Mouse (Mus musculus): ENCODE data around the gene Ing1. TPM values are rescaled to one million over a fixed set of nuclear protein-coding genes. Genes with fewer than 3 reads are reported as not detected.

The Ing1 gene
- total RNA-seq (2014; rRNA removed; ENCODE audit: low replicate concordance) (17.6 and 18.7 TPM in 2 replicates), polyA plus RNA-seq (2015; fragmentation: Nextera tagmentation; extraction: Ambion mirVana) (22.3 and 22.5 TPM in 2 replicates)

- Histone ChIP-seq H3K4me1 (ENCODE audit: control insufficient read depth, insufficient read depth) (peaks cover 20% of the 10 kb centered on the region), H3K27me3 (ENCODE audit: control insufficient read depth, insufficient read depth, low read length) (no peaks in the 10 kb centered on the region), H3K27ac (ENCODE audit: low read depth) (peak within 1 kb of the TSS; percentile 99), H3K4me2 (ENCODE audit: low read depth, low read length) (peak within 1 kb of the TSS; percentile 94), H3K9me3 (replicated peaks; ENCODE audit: control insufficient read depth, low read length) (no peaks in the 10 kb centered on the region), H3K36me3 (replicated peaks; ENCODE audit: control insufficient read depth, insufficient read depth, low read length) (no peaks in the 10 kb centered on the region), H3K4me3 (ENCODE audit: low read depth, low read length) (peak within 1 kb of the TSS; percentile 92), H3K9ac (replicated peaks; ENCODE audit: low read depth, low read length) (peak within 1 kb of the TSS; percentile 91)
- DNase-seq (ENCODE audit: low spot score) = peak; percentile 95
- WGBS = under 1% methylated on average over 52 of the region's 52 CpGs
- no peak for TF ChIP-seq CTCF (IDR thresholded peaks at IDR 0.05; ENCODE audit: low read depth)
- 0 out of 2 replicates have a peak, but pooled peaks have one; percentile 71 for TF ChIP-seq EP300 (IDR thresholded peaks at IDR 0.05; ENCODE audit: low read depth)
- ATAC-seq (ENCODE audit: insufficient read depth, low read depth) = peak; percentile 67
Observed at GRCm38 (mm10) chr8:11554799-11555719, at the start of gene Ing1. Gene Ing1 (plus strand): TSS chr8:11555571.

- 81% methylated on average over 14 of the region's 14 CpGs for WGBS
- 0 out of 2 replicates have a peak, but pooled peaks have one; percentile 1 for TF ChIP-seq CTCF (IDR thresholded peaks at IDR 0.05; ENCODE audit: low read depth)
- no peak for TF ChIP-seq EP300 (IDR thresholded peaks at IDR 0.05; ENCODE audit: low read depth)
- H3K27me3 ChIP-seq (ENCODE audit: control insufficient read depth, insufficient read depth, low read length) = no peaks in the 10 kb centered on the region
- H3K36me3 ChIP-seq (replicated peaks; ENCODE audit: control insufficient read depth, insufficient read depth, low read length) = peaks cover 75% of the 10 kb centered on the region
- H3K9me3 ChIP-seq (replicated peaks; ENCODE audit: control insufficient read depth, low read length) = no peaks in the 10 kb centered on the region
- no peak overlapping the region for H3K27ac ChIP-seq (ENCODE audit: low read depth)
- no peaks in the 10 kb centered on the region for H3K4me1 ChIP-seq (ENCODE audit: control insufficient read depth, insufficient read depth)
- H3K4me2 ChIP-seq (ENCODE audit: low read depth, low read length) = no peak overlapping the region
- H3K9ac ChIP-seq (replicated peaks; ENCODE audit: low read depth, low read length) = no peak overlapping the region
- DNase-seq (ENCODE audit: low spot score) = no peak
- ATAC-seq (ENCODE audit: insufficient read depth, low read depth) = no peak
- H3K4me3 ChIP-seq (ENCODE audit: low read depth, low read length) = no peak overlapping the region
Observed at GRCm38 (mm10) chr8:11506074-11506473, 49.3 kb upstream of the Ing1 start.

DNA sequence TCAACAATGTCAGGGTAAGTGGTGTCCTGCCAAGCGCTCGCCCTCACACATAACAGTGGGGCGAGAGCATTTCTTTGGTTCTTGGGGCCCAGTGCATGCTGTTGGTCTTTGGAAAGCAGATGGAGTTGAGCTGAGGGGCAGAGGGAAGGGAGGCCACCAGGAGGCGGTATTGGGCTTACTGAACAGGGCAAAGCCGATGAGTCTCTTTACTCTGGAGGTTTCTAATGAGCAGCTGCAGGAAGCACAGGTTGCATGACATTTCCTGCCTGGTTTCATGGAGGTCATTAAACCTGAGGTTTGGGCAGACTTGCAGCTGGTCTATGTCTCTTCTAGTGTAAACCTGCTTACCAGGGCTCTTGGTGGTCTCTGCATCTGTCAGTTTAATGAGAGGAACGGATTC, 48.6 kb upstream of the Ing1 start:
- peak; percentile 45; the same call in 1 of the 2 replicates for ATAC-seq (ENCODE audit: insufficient read depth, low read depth)
- WGBS = 72% methylated on average over 6 of the region's 6 CpGs

DNA sequence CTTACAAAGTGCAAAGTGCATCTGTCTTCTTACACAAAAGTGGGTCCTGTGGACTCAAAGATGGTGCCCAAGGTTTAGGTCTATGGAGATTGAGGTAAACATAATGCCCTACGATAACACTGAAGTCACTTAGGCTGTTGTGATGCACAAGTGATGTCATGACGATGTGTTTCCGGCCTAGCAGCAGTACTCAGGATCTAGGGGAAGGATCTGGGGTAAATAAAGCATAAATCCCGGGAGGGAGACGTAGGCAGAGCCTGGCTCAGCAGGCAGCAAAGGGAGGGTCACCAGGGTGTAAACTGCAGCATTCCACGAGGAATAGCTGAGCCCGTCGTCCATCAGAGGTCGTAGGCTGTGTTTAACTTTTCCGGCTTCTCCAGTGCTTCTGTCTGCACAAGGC, 46.5 kb upstream of the Ing1 start:
- WGBS = 88% methylated on average over 10 of the region's 10 CpGs
- Histone ChIP-seq H3K9ac (replicated peaks; ENCODE audit: low read depth, low read length) (no peak overlapping the region), H3K9me3 (replicated peaks; ENCODE audit: control insufficient read depth, low read length) (no peaks in the 10 kb centered on the region), H3K36me3 (replicated peaks; ENCODE audit: control insufficient read depth, insufficient read depth, low read length) (peaks cover 89% of the 10 kb centered on the region), H3K27ac (ENCODE audit: low read depth) (no peak overlapping the region), H3K4me3 (ENCODE audit: low read depth, low read length) (no peak overlapping the region), H3K4me1 (ENCODE audit: control insufficient read depth, insufficient read depth) (no peaks in the 10 kb centered on the region), H3K4me2 (ENCODE audit: low read depth, low read length) (no peak overlapping the region), H3K27me3 (ENCODE audit: control insufficient read depth, insufficient read depth, low read length) (no peaks in the 10 kb centered on the region)
- TF ChIP-seq EP300 (IDR thresholded peaks at IDR 0.05; ENCODE audit: low read depth) = no peak
- ATAC-seq (ENCODE audit: insufficient read depth, low read depth) = no peak
- no peak for DNase-seq (ENCODE audit: low spot score)

More for the DNA sequence above, 48.6 kb upstream of the Ing1 start:
- no peak overlapping the region for H3K9ac ChIP-seq (replicated peaks; ENCODE audit: low read depth, low read length)
- no peaks in the 10 kb centered on the region for H3K9me3 ChIP-seq (replicated peaks; ENCODE audit: control insufficient read depth, low read length)
- no peaks in the 10 kb centered on the region for H3K27me3 ChIP-seq (ENCODE audit: control insufficient read depth, insufficient read depth, low read length)
- H3K36me3 ChIP-seq (replicated peaks; ENCODE audit: control insufficient read depth, insufficient read depth, low read length) = peaks cover 83% of the 10 kb centered on the region
- TF ChIP-seq EP300 (IDR thresholded peaks at IDR 0.05; ENCODE audit: low read depth) (no peak), CTCF (IDR thresholded peaks at IDR 0.05; ENCODE audit: low read depth) (peak; percentile 74)
- no peak overlapping the region for H3K27ac ChIP-seq (ENCODE audit: low read depth)
- no peak overlapping the region for H3K4me2 ChIP-seq (ENCODE audit: low read depth, low read length)
- H3K4me1 ChIP-seq (ENCODE audit: control insufficient read depth, insufficient read depth) = no peaks in the 10 kb centered on the region
- peak; percentile 66 for DNase-seq (ENCODE audit: low spot score)
- H3K4me3 ChIP-seq (ENCODE audit: low read depth, low read length) = no peak overlapping the region

DNA sequence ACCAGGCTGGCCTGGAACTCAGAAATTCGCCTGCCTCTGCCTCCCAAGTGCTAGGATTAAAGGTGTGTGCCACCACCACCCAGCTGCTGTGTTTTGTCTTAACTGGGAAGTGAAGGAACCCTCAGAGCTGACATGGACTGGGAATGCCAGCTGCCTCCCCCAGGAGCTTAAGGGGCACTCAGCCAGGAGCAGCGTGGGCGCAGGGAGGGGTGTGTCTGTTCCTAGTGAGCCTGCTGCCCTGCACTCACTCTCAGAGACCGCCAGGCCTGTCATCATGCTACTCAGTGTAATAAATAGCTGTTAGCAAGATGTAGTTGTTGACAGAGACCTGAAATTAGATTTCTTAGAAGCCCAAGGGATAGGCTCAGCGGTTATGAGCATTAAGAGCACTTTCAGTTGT, 44.4 kb upstream of the Ing1 start:
- no peak for TF ChIP-seq EP300 (IDR thresholded peaks at IDR 0.05; ENCODE audit: low read depth)
- Histone ChIP-seq H3K27me3 (ENCODE audit: control insufficient read depth, insufficient read depth, low read length) (no peaks in the 10 kb centered on the region), H3K36me3 (replicated peaks; ENCODE audit: control insufficient read depth, insufficient read depth, low read length) (peaks cover 78% of the 10 kb centered on the region), H3K4me2 (ENCODE audit: low read depth, low read length) (no peak overlapping the region), H3K4me3 (ENCODE audit: low read depth, low read length) (no peak overlapping the region), H3K9me3 (replicated peaks; ENCODE audit: control insufficient read depth, low read length) (no peaks in the 10 kb centered on the region), H3K9ac (replicated peaks; ENCODE audit: low read depth, low read length) (no peak overlapping the region), H3K27ac (ENCODE audit: low read depth) (no peak overlapping the region), H3K4me1 (ENCODE audit: control insufficient read depth, insufficient read depth) (no peaks in the 10 kb centered on the region)
- DNase-seq (ENCODE audit: low spot score) (peak; percentile 25), ATAC-seq (ENCODE audit: insufficient read depth, low read depth) (peak; percentile 73)
- 44% methylated on average over 5 of the region's 5 CpGs for WGBS
